Mouse (Mus musculus) megakaryocyte-erythroid progenitor cell, adult 5 weeks (primary cell): ENCODE measurements around the gene Prp2. TPM values are rescaled to one million over a fixed set of nuclear protein-coding genes. Genes with fewer than 3 reads are reported as not detected.

Experiments
- polyA plus RNA-seq: library from polyadenylated mRNA; stranded (reverse); fragments of >175 nt; gene quantifications from 2 replicates; pipeline ENCODE4 v1.2.3, GENCODE M21; 2012

Gene Prp2
- not detected in 2 replicates for polyA plus RNA-seq

GRCm38 (mm10) chr6:132595613-132596012, at the start of gene Prp2:
Gene Prp2 (plus strand): TSS chr6:132595913.

GRCm38 (mm10) chr6:132569509-132569908, 26.2 kb upstream of the Prp2 start, which contains the start of gene Prh1:
Gene Prh1 (plus strand): TSS chr6:132569809.

Other genes starting within 250 kb of the Prp2 start
- gene Gm8882, start 231.8 kb upstream of the Prp2 start, polyA plus RNA-seq: not detected in 2 replicates
- not detected in 2 replicates for gene Prh1, start 26.1 kb upstream of the Prp2 start, polyA plus RNA-seq
- not detected in 2 replicates for gene A630073D07Rik, start 55.6 kb downstream of the Prp2 start, polyA plus RNA-seq
- gene Tas2r120, start 61.0 kb downstream of the Prp2 start, polyA plus RNA-seq: not detected in 2 replicates
- gene Tas2r121, start 105.1 kb downstream of the Prp2 start, polyA plus RNA-seq: not detected in 2 replicates
- not detected in 2 replicates for gene Tas2r122, start 116.0 kb downstream of the Prp2 start, polyA plus RNA-seq
- not detected in 2 replicates for gene Tas2r115, start 142.1 kb downstream of the Prp2 start, polyA plus RNA-seq
- gene Tas2r124, start 158.8 kb downstream of the Prp2 start, polyA plus RNA-seq: not detected in 2 replicates
- not detected in 2 replicates for gene Tas2r102, start 166.2 kb downstream of the Prp2 start, polyA plus RNA-seq
- not detected in 2 replicates for gene Tas2r136, start 182.2 kb downstream of the Prp2 start, polyA plus RNA-seq
- not detected in 2 replicates for gene Tas2r117, start 206.9 kb downstream of the Prp2 start, polyA plus RNA-seq